Mouse (Mus musculus): ENCODE measurements around the gene Cttnbp2nl.

Cttnbp2nl gene

GRCm38 (mm10) chr3:105014908-105015307 lies 38.0 kb downstream of the Cttnbp2nl start:
- CTCF ChIA-PET = no interaction called here

- CTCF ChIA-PET = no interaction called here
Observed at GRCm38 (mm10) chr3:105012696-105013313, 40.1 kb downstream of the Cttnbp2nl start.

GRCm38 (mm10) chr3:105011883-105012282 lies 41.1 kb downstream of the Cttnbp2nl start:
- CTCF ChIA-PET = no interaction called here

- CTCF ChIA-PET = no interaction called here
Observed at GRCm38 (mm10) chr3:105010681-105011339, 42.1 kb downstream of the Cttnbp2nl start.

GRCm38 (mm10) chr3:105008070-105008469 lies 44.9 kb downstream of the Cttnbp2nl start:
- CTCF ChIA-PET = no interaction called here

- CTCF ChIA-PET = interaction anchor here (0.8 kb wide), 1 partner anchor 10 kb away, joined by 3 read pairs; no protein-coding TSS in a partner anchor
Observed at GRCm38 (mm10) chr3:105006101-105006500, 46.8 kb downstream of the Cttnbp2nl start.

GRCm38 (mm10) chr3:105005561-105006065 lies 47.3 kb downstream of the Cttnbp2nl start:
- CTCF ChIA-PET = no interaction called here

- CTCF ChIA-PET = no interaction called here
Observed at GRCm38 (mm10) chr3:105005011-105005410, 47.9 kb downstream of the Cttnbp2nl start.

GRCm38 (mm10) chr3:105003960-105004463 lies 48.9 kb downstream of the Cttnbp2nl start:
- CTCF ChIA-PET = no interaction called here

GRCm38 (mm10) chr3:105001374-105001773 lies 51.6 kb downstream of the Cttnbp2nl start:
- CTCF ChIA-PET = no interaction called here

GRCm38 (mm10) chr3:105000561-105000960 lies 52.4 kb downstream of the Cttnbp2nl start:
- CTCF ChIA-PET = no interaction called here

GRCm38 (mm10) chr3:104997563-104997962 lies 55.4 kb downstream of the Cttnbp2nl start:
- CTCF ChIA-PET = no interaction called here

GRCm38 (mm10) chr3:104995707-104996106 lies 57.2 kb downstream of the Cttnbp2nl start:
- CTCF ChIA-PET = no interaction called here

GRCm38 (mm10) chr3:104994415-104994841 lies 58.5 kb downstream of the Cttnbp2nl start:
- CTCF ChIA-PET = no interaction called here

GRCm38 (mm10) chr3:104993800-104994199 lies 59.1 kb downstream of the Cttnbp2nl start:
- CTCF ChIA-PET = no interaction called here

GRCm38 (mm10) chr3:104992709-104993388 lies 60.1 kb downstream of the Cttnbp2nl start:
- CTCF ChIA-PET = interaction anchor here (1.3 kb wide), 1 partner anchor 13 kb away, joined by 3 read pairs; no protein-coding TSS in a partner anchor

GRCm38 (mm10) chr3:104991703-104992102 lies 61.2 kb downstream of the Cttnbp2nl start:
- CTCF ChIA-PET = interaction anchor here (1.3 kb wide), 1 partner anchor 12 kb away, joined by 3 read pairs; no protein-coding TSS in a partner anchor

- CTCF ChIA-PET = no interaction called here
Observed at GRCm38 (mm10) chr3:104987884-104988283, 65.1 kb downstream of the Cttnbp2nl start.

GRCm38 (mm10) chr3:104979735-104980134 lies 73.2 kb downstream of the Cttnbp2nl start:
- CTCF ChIA-PET = interaction anchor here (1.2 kb wide), 1 partner anchor 12 kb away, joined by 3 read pairs; no protein-coding TSS in a partner anchor

GRCm38 (mm10) chr3:104967548-104968300 lies 85.2 kb downstream of the Cttnbp2nl start:
- CTCF ChIA-PET = interaction anchor here (0.7 kb wide), 1 partner anchor 92 kb away, joined by 5 read pairs; no protein-coding TSS in a partner anchor

GRCm38 (mm10) chr3:104965991-104966554 lies 86.9 kb downstream of the Cttnbp2nl start:
- CTCF ChIA-PET = no interaction called here

Measured in spleen, embryonic (tissue).